Mouse (Mus musculus): ENCODE data around the gene Ldlrad1. TPM values are rescaled to one million over a fixed set of nuclear protein-coding genes. Genes with fewer than 3 reads are reported as not detected.
A peak's percentile ranks its signal among the peaks of the same experiment; 100 is the strongest.

The Ldlrad1 gene
- polyA plus RNA-seq, 1 experiment from 2014 or later = not detected

DNA sequence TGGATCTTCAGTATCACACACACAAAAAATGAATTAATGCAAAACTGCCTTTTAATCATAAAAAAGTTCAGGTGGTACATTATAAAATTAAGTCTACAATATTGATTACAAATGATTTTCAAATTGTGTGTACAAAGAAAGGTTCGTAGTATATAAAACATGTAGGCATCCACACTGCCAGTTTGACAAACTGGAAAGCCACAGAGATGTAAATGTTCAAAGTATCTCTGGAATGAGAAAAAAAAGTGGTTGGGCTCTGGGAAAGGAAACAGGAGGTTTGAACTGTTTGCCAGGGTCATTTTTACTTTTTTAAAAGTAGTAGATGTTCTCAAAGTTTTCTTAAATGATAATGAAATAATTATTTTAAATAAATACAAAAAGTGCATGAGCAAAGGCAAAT is 37.1 kb downstream of the Ldlrad1 start:
- ATAC-seq = no peak
- Histone ChIP-seq H3K36me3 (ENCODE audit: control insufficient read depth, insufficient read depth, low read length) (peaks cover 21% of the 10 kb centered on the region; the same call in 1 of the 2 replicates), H3K4me1 (ENCODE audit: control insufficient read depth, insufficient read depth, low read length) (peaks cover 8% of the 10 kb centered on the region; the same call in 1 of the 2 replicates), H3K4me2 (ENCODE audit: low read length) (no peak overlapping the region), H3K4me3 (ENCODE audit: low read depth, low read length) (no peak overlapping the region), H3K9ac (ENCODE audit: low read length) (no peak overlapping the region), H3K9me3 (replicated peaks; ENCODE audit: control insufficient read depth, low read length) (no peaks in the 10 kb centered on the region), H3K27me3 (replicated peaks; ENCODE audit: control insufficient read depth, insufficient read depth, low read length) (no peaks in the 10 kb centered on the region), H3K27ac (ENCODE audit: low read depth, low read length) (no peak overlapping the region)
- no peak for DNase-seq (ENCODE audit: low spot score)
- WGBS = 79% methylated on average over 1 of the region's 1 CpGs

GRCm38 (mm10) chr4:107247110-107247509 is 38.1 kb downstream of the Ldlrad1 start:
- Histone ChIP-seq H3K4me2 (ENCODE audit: low read length) (no peak overlapping the region), H3K9me3 (replicated peaks; ENCODE audit: control insufficient read depth, low read length) (no peaks in the 10 kb centered on the region), H3K27ac (ENCODE audit: low read depth, low read length) (no peak overlapping the region), H3K36me3 (ENCODE audit: control insufficient read depth, insufficient read depth, low read length) (0 out of 2 replicates have a peak, but pooled peaks cover 17% of the 10 kb centered on the region), H3K4me1 (ENCODE audit: control insufficient read depth, insufficient read depth, low read length) (peaks cover 11% of the 10 kb centered on the region), H3K9ac (ENCODE audit: low read length) (no peak overlapping the region), H3K4me3 (ENCODE audit: low read depth, low read length) (no peak overlapping the region), H3K27me3 (replicated peaks; ENCODE audit: control insufficient read depth, insufficient read depth, low read length) (no peaks in the 10 kb centered on the region)
- 77% methylated on average over 9 of the region's 9 CpGs for WGBS
- ATAC-seq (no peak), DNase-seq (ENCODE audit: low spot score) (no peak)

GRCm38 (mm10) chr4:107248061-107248460 is 39.1 kb downstream of the Ldlrad1 start:
- Histone ChIP-seq H3K9me3 (replicated peaks; ENCODE audit: control insufficient read depth, low read length) (no peaks in the 10 kb centered on the region), H3K4me1 (ENCODE audit: control insufficient read depth, insufficient read depth, low read length) (peaks cover 16% of the 10 kb centered on the region), H3K36me3 (ENCODE audit: control insufficient read depth, insufficient read depth, low read length) (0 out of 2 replicates have a peak, but pooled peaks cover 14% of the 10 kb centered on the region), H3K27me3 (replicated peaks; ENCODE audit: control insufficient read depth, insufficient read depth, low read length) (no peaks in the 10 kb centered on the region), H3K4me3 (ENCODE audit: low read depth, low read length) (no peak overlapping the region), H3K9ac (ENCODE audit: low read length) (no peak overlapping the region), H3K4me2 (ENCODE audit: low read length) (no peak overlapping the region), H3K27ac (ENCODE audit: low read depth, low read length) (no peak overlapping the region)
- DNase-seq (ENCODE audit: low spot score) (no peak), ATAC-seq (no peak)
- 79% methylated on average over 3 of the region's 3 CpGs for WGBS

GRCm38 (mm10) chr4:107249471-107249870 is 40.5 kb downstream of the Ldlrad1 start:
- H3K27ac ChIP-seq (ENCODE audit: low read depth, low read length) = no peak overlapping the region
- ATAC-seq = no peak
- DNase-seq (ENCODE audit: low spot score) = peak; percentile 32

DNA sequence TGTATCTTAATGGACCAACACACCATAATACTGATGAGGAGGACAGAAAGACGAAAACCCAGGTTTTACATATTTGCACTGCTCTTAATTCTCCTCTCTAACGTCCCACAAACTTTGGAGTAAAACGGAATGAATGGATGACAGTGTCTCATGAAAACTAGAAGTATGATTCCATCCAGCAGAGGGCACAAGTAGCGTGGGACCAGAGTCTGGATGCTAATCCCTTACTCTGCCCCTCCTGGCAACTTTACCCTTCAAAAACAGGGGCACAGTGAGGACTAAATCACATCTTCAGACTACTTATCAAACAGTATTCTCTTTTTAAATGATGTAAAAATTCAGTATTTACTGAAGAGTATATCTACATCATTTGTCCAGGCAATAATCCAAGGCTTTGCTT is 41.5 kb downstream of the Ldlrad1 start:
- no peaks in the 10 kb centered on the region for H3K9me3 ChIP-seq (replicated peaks; ENCODE audit: control insufficient read depth, low read length)
- 0 out of 2 replicates have a peak, but pooled peaks cover 8% of the 10 kb centered on the region for H3K36me3 ChIP-seq (ENCODE audit: control insufficient read depth, insufficient read depth, low read length)
- peak; percentile 76 for DNase-seq (ENCODE audit: low spot score)
- H3K9ac ChIP-seq (ENCODE audit: low read length) = no peak overlapping the region
- 27% methylated on average over 4 of the region's 4 CpGs for WGBS
- H3K4me1 ChIP-seq (ENCODE audit: control insufficient read depth, insufficient read depth, low read length) = peaks cover 21% of the 10 kb centered on the region
- no peaks in the 10 kb centered on the region for H3K27me3 ChIP-seq (replicated peaks; ENCODE audit: control insufficient read depth, insufficient read depth, low read length)
- no peak for ATAC-seq
- no peak overlapping the region for H3K27ac ChIP-seq (ENCODE audit: low read depth, low read length)
- H3K4me3 ChIP-seq (ENCODE audit: low read depth, low read length) = no peak overlapping the region
- no peak overlapping the region for H3K4me2 ChIP-seq (ENCODE audit: low read length)

More at GRCm38 (mm10) chr4:107249471-107249870, 40.5 kb downstream of the Ldlrad1 start:
- Histone ChIP-seq H3K4me3 (ENCODE audit: low read depth, low read length) (no peak overlapping the region), H3K9ac (ENCODE audit: low read length) (no peak overlapping the region), H3K27me3 (replicated peaks; ENCODE audit: control insufficient read depth, insufficient read depth, low read length) (no peaks in the 10 kb centered on the region), H3K4me2 (ENCODE audit: low read length) (no peak overlapping the region), H3K9me3 (replicated peaks; ENCODE audit: control insufficient read depth, low read length) (no peaks in the 10 kb centered on the region), H3K4me1 (ENCODE audit: control insufficient read depth, insufficient read depth, low read length) (peaks cover 20% of the 10 kb centered on the region), H3K36me3 (ENCODE audit: control insufficient read depth, insufficient read depth, low read length) (0 out of 2 replicates have a peak, but pooled peaks cover 13% of the 10 kb centered on the region)
- WGBS = 64% methylated on average over 2 of the region's 2 CpGs

GRCm38 (mm10) chr4:107252522-107252921 is 43.5 kb downstream of the Ldlrad1 start:
- no peak for ATAC-seq
- under 1% methylated on average over 11 of the region's 11 CpGs for WGBS
- Histone ChIP-seq H3K4me3 (ENCODE audit: low read depth, low read length) (peak overlapping the region; percentile 86), H3K4me2 (ENCODE audit: low read length) (peak overlapping the region; percentile 74), H3K9me3 (replicated peaks; ENCODE audit: control insufficient read depth, low read length) (no peaks in the 10 kb centered on the region), H3K4me1 (ENCODE audit: control insufficient read depth, insufficient read depth, low read length) (peaks cover 21% of the 10 kb centered on the region), H3K9ac (ENCODE audit: low read length) (peak overlapping the region; percentile 76), H3K36me3 (ENCODE audit: control insufficient read depth, insufficient read depth, low read length) (0 out of 2 replicates have a peak, but pooled peaks cover under 1% of the 10 kb centered on the region), H3K27me3 (replicated peaks; ENCODE audit: control insufficient read depth, insufficient read depth, low read length) (no peaks in the 10 kb centered on the region), H3K27ac (ENCODE audit: low read depth, low read length) (no peak overlapping the region)
- DNase-seq (ENCODE audit: low spot score) = no peak

DNA sequence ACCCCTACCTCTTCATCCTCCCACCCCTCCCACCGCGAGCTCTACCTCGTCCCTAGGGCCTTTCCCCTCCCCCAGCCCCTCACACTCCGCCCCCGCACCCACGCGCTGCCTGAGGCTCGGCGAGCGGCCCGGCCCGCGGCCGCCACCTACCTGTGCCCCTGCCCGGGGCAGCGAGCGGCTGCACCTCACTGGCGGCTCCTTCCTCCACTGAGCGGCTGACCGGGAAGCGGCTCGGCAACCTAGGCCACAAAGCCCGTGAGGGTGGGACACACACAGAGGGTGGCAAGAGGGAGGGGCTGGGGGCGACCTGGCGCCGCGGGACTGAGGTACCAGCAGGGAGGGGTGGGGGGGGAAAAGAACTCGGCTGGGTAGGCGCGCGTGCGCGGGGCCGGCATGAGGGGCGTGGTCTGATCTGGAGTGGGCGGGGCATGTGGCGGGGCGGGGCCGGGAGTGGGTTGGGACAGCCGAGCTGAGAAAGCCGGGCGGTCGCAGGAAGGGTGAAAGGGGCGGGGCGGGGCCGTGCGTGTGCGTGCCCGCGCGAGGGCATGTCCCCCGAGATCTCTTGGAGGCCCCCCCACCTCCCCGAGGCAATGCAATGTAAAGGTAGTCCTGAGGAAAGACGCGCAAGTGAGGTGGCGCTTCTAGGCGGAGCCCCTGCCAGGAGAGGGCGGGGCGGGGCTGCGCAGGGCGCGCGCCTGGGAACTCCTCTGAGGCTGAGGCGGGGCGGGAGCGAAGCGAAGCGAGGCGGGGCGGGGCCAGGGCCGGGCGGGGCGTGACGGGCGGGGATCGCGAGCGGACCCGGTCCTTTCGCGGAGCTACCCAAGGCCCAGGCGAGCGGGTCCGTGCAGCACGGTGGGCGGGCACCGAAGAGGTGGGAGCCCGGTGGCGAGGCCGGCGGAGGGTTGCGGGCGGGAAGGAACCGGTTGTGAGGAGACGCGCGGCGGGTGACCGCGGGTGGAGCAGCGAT is 44.4 kb downstream of the Ldlrad1 start, which contains the start of the genes Lrrc42 and Hspb11:
TSS of gene Lrrc42 (minus strand) at position 408 of the 967 bp plus-strand sequence.
TSS of gene Hspb11 (plus strand) at position 469 of the 967 bp plus-strand sequence.
- Histone ChIP-seq H3K9ac (ENCODE audit: low read length) (peak within 1 kb of the TSS; percentile 86), H3K9me3 (replicated peaks; ENCODE audit: control insufficient read depth, low read length) (no peaks in the 10 kb centered on the region)

GRCm38 (mm10) chr4:107254414-107254813 is 45.4 kb downstream of the Ldlrad1 start:
- H3K36me3 ChIP-seq (ENCODE audit: control insufficient read depth, insufficient read depth, low read length) = no peaks in the 10 kb centered on the region
- H3K4me3 ChIP-seq (ENCODE audit: low read depth, low read length) = peak overlapping the region; percentile 86
- 22% methylated on average over 3 of the region's 3 CpGs for WGBS
- H3K27me3 ChIP-seq (replicated peaks; ENCODE audit: control insufficient read depth, insufficient read depth, low read length) = no peaks in the 10 kb centered on the region
- peak overlapping the region; percentile 74 for H3K4me2 ChIP-seq (ENCODE audit: low read length)
- peaks cover 15% of the 10 kb centered on the region for H3K4me1 ChIP-seq (ENCODE audit: control insufficient read depth, insufficient read depth, low read length)
- H3K9me3 ChIP-seq (replicated peaks; ENCODE audit: control insufficient read depth, low read length) = no peaks in the 10 kb centered on the region
- DNase-seq (ENCODE audit: low spot score) = peak; percentile 35
- H3K27ac ChIP-seq (ENCODE audit: low read depth, low read length) = peak overlapping the region; percentile 68; the same call in 1 of the 2 replicates
- H3K9ac ChIP-seq (ENCODE audit: low read length) = peak overlapping the region; percentile 86
- no peak for ATAC-seq

More for the DNA sequence above, 44.4 kb downstream of the Ldlrad1 start, which contains the start of the genes Lrrc42 and Hspb11:
- ATAC-seq (peak; percentile 96), DNase-seq (ENCODE audit: low spot score) (peak; percentile 96)
- 1% methylated on average over 85 of the region's 101 CpGs for WGBS
- no peaks in the 10 kb centered on the region for H3K27me3 ChIP-seq (replicated peaks; ENCODE audit: control insufficient read depth, insufficient read depth, low read length)
- H3K4me2 ChIP-seq (ENCODE audit: low read length) = peak within 1 kb of the TSS; percentile 74
- no peaks in the 10 kb centered on the region for H3K36me3 ChIP-seq (ENCODE audit: control insufficient read depth, insufficient read depth, low read length)
- peak within 1 kb of the TSS; percentile 86 for H3K4me3 ChIP-seq (ENCODE audit: low read depth, low read length)
- H3K27ac ChIP-seq (ENCODE audit: low read depth, low read length) = peak within 1 kb of the TSS; percentile 68
- H3K4me1 ChIP-seq (ENCODE audit: control insufficient read depth, insufficient read depth, low read length) = peaks cover 17% of the 10 kb centered on the region
